9 mouse cellular contexts compared by ENCODE assay signal in genomic region chrX:99130059-99130458, GRCm38 (mm10). TPM values are rescaled to one million over a fixed set of nuclear protein-coding genes. Genes with fewer than 3 reads are reported as not detected.
DNase-seq lines count a peak whose midpoint lies in the region; ATAC-seq and TF ChIP-seq lines count a peak whose summit lies in the region.
"Had no signal": no experiment of that assay in that cellular context is flagged by ENCODE, and none has a peak within 500 bp of the region (broad histone marks: within the 10 kb centered on the region; RNA-seq: fewer than 3 reads in every experiment).

No protein-coding gene starts in this region.

- H3K27ac ChIP-seq in forebrain, embryonic 11.5 days (ENCODE audit: low read depth, low read length), result no peak overlapping the region
- H3K27ac ChIP-seq in forebrain, embryonic 16.5 days (ENCODE audit: low read length), result no peak overlapping the region
- H3K27ac ChIP-seq in embryonic facial prominence, embryonic 14.5 days (replicated peaks; ENCODE audit: low read depth, low read length), result no peak overlapping the region
- H3K27ac ChIP-seq in small intestine, adult 2 months (ENCODE audit: insufficient read depth, low read depth, low read length), result no peak overlapping the region

- H3K27me3 ChIP-seq in forebrain, embryonic 11.5 days (ENCODE audit: control insufficient read depth, insufficient read depth, low read length), result peaks cover 10% of the 10 kb centered on the region; the same call in 1 of the 2 replicates
- H3K27me3 ChIP-seq in forebrain, embryonic 16.5 days (replicated peaks; ENCODE audit: control insufficient read depth, insufficient read depth, low read length), result no peaks in the 10 kb centered on the region
- peaks cover 7% of the 10 kb centered on the region for H3K27me3 ChIP-seq in embryonic facial prominence, embryonic 14.5 days (replicated peaks; ENCODE audit: control insufficient read depth, insufficient read depth, low read length)
- no peaks in the 10 kb centered on the region for H3K27me3 ChIP-seq in small intestine, adult 2 months (ENCODE audit: control insufficient read depth, insufficient read depth, low read length)
- H3K27me3 ChIP-seq: Patski had no signal

- TF ChIP-seq CTCF in small intestine, adult 2 months (IDR thresholded peaks at IDR 0.05; ENCODE audit: extremely low read depth, insufficient read length, insufficient replicate concordance, low read depth, low read length), result peak; percentile 60; the same call in 1 of the 2 replicates

- H3K4me1 ChIP-seq in forebrain, embryonic 11.5 days (replicated peaks; ENCODE audit: control insufficient read depth, insufficient read depth, low read length), result no peaks in the 10 kb centered on the region
- H3K4me1 ChIP-seq in forebrain, embryonic 16.5 days (replicated peaks; ENCODE audit: control insufficient read depth, insufficient read depth, low read length), result no peaks in the 10 kb centered on the region
- no peaks in the 10 kb centered on the region for H3K4me1 ChIP-seq in embryonic facial prominence, embryonic 14.5 days (ENCODE audit: control insufficient read depth, insufficient read depth, low read length)
- peaks cover 18% of the 10 kb centered on the region; the same call in 1 of the 2 replicates for H3K4me1 ChIP-seq in small intestine, adult 2 months (ENCODE audit: control insufficient read depth, insufficient read depth, insufficient read length, low read length)

- no peaks in the 10 kb centered on the region for H3K9me3 ChIP-seq in forebrain, embryonic 11.5 days (ENCODE audit: control insufficient read depth, low read length)
- H3K9me3 ChIP-seq in forebrain, embryonic 16.5 days (ENCODE audit: control insufficient read depth, low read length), result no peaks in the 10 kb centered on the region
- H3K9me3 ChIP-seq in embryonic facial prominence, embryonic 14.5 days (ENCODE audit: control insufficient read depth, low read length), result no peaks in the 10 kb centered on the region

- no peak overlapping the region for H3K4me2 ChIP-seq in forebrain, embryonic 11.5 days (ENCODE audit: low read depth, low read length, severe bottlenecking)
- no peak overlapping the region for H3K4me2 ChIP-seq in forebrain, embryonic 16.5 days (ENCODE audit: low read length)
- H3K4me2 ChIP-seq in embryonic facial prominence, embryonic 14.5 days (ENCODE audit: low read depth, low read length), result no peak overlapping the region

- WGBS in forebrain, embryonic 11.5 days, result 37% methylated on average over 3 of the region's 3 CpGs
- WGBS in forebrain, embryonic 16.5 days, result 26% methylated on average over 3 of the region's 3 CpGs
- 39% methylated on average over 3 of the region's 3 CpGs for WGBS in embryonic facial prominence, embryonic 14.5 days
- 32% methylated on average over 3 of the region's 3 CpGs for WGBS in small intestine, adult 2 months

- DNase-seq in forebrain, embryonic 11.5 days (ENCODE audit: low spot score), result peak; percentile 71
- DNase-seq in 3T3-L1 (ENCODE audit: low read depth, low spot score), result peak; percentile 76
- DNase-seq in adrenal gland, postnatal 10 days, result peak; percentile 80
- no peak for DNase-seq in embryonic facial prominence, embryonic 14.5 days (ENCODE audit: low spot score)
- peak; percentile 77 for DNase-seq in kidney, postnatal 10 days
- peak; percentile 67 for DNase-seq in lung, postnatal 25 days (ENCODE audit: low spot score)

- ATAC-seq in forebrain, embryonic 11.5 days (replicated peaks; ENCODE audit: low FRiP score), result no peak; the same call in 1 of the 2 replicates
- no peak for ATAC-seq in forebrain, embryonic 16.5 days
- 0 out of 2 replicates have a peak, but pooled peaks have one; percentile 23 for ATAC-seq in embryonic facial prominence, embryonic 14.5 days (ENCODE audit: low read depth)
- ATAC-seq: Patski had no signal

- no peak overlapping the region for H3K4me3 ChIP-seq in forebrain, embryonic 11.5 days (ENCODE audit: low read depth, low read length)
- no peak overlapping the region for H3K4me3 ChIP-seq in forebrain, embryonic 16.5 days (replicated peaks; ENCODE audit: low read length)
- no peak overlapping the region for H3K4me3 ChIP-seq in embryonic facial prominence, embryonic 14.5 days (ENCODE audit: low read depth, low read length)
- no peak overlapping the region for H3K4me3 ChIP-seq in small intestine, adult 2 months (ENCODE audit: low read depth, low read length)

- no peaks in the 10 kb centered on the region for H3K36me3 ChIP-seq in forebrain, embryonic 11.5 days (ENCODE audit: control insufficient read depth, insufficient read depth, low read length)
- no peaks in the 10 kb centered on the region for H3K36me3 ChIP-seq in forebrain, embryonic 16.5 days (ENCODE audit: control insufficient read depth, insufficient read depth)
- H3K36me3 ChIP-seq in embryonic facial prominence, embryonic 14.5 days (ENCODE audit: control insufficient read depth, insufficient read depth, low read length), result no peaks in the 10 kb centered on the region
- no peaks in the 10 kb centered on the region for H3K36me3 ChIP-seq in small intestine, adult 2 months (ENCODE audit: control insufficient read depth, insufficient read depth, low read length)

- no peak for TF ChIP-seq POLR2A in small intestine, adult 2 months (IDR thresholded peaks at IDR 0.05; ENCODE audit: low read depth, low read length)

- H3K9ac ChIP-seq in forebrain, embryonic 11.5 days (ENCODE audit: low read length), result no peak overlapping the region
- no peak overlapping the region for H3K9ac ChIP-seq in forebrain, embryonic 16.5 days (replicated peaks; ENCODE audit: low read depth, low read length)
- H3K9ac ChIP-seq in embryonic facial prominence, embryonic 14.5 days (ENCODE audit: low read depth, low read length), result no peak overlapping the region

RNA-seq across cellular contexts. Expression of gene Efnb1, which starts 5.9 kb away (rescaled TPM):
- polyA plus RNA-seq in forebrain, embryonic 11.5 days (2014; fragmentation: Nextera tagmentation; extraction: Ambion mirVana), result 115 and 116 TPM in 2 replicates
- polyA plus RNA-seq in forebrain, embryonic 16.5 days (2015; fragmentation: Nextera tagmentation; extraction: Ambion mirVana), result 50.1 and 57.6 TPM in 2 replicates
- 10 to 100 TPM; 48.2 to 53.3 TPM for total RNA-seq in adrenal gland, postnatal 10 days (2021)
- 36.7 and 41.4 TPM in 2 replicates for polyA plus RNA-seq in embryonic facial prominence, embryonic 14.5 days (2014; fragmentation: Nextera tagmentation; extraction: Ambion mirVana)
- 26.2 and 86.8 TPM in 2 replicates for polyA plus RNA-seq in small intestine, adult 2 months (2012; rRNA removed)
